Mouse (Mus musculus) lung, postnatal 0 days (tissue): ENCODE data around the gene Pla2g1b. TPM values are rescaled to one million over a fixed set of nuclear protein-coding genes. Genes with fewer than 3 reads are reported as not detected.
A peak's percentile ranks its signal among the peaks of the same experiment; 100 is the strongest.
"Not testable (repeated sequence)": the region's sequence is repeated elsewhere in the genome, so short reads cannot be mapped to it uniquely, and the experiment has no call there.

Experiments
- ATAC-seq: fragments of 200-750 bp; cut with Nextera tagmentation; 2 replicates; pipeline ENCODE4 v1.8.0; 2017; ENCODE audit warnings: moderate library complexity
- DNase-seq: peaks from one replicate; pipeline ENCODE4 v3.0.0-alpha.2; 2016; ENCODE audit warnings: low spot score
- H3K27ac ChIP-seq: fragments of 300-500 bp; sonication (generic); 2 replicates; pipeline ENCODE4 v1.5.1; 2014; ENCODE audit warnings: antibody characterized with exemption, mild to moderate bottlenecking, low read length, mixed read lengths
- H3K27me3 ChIP-seq: fragments of 300-500 bp; sonication (generic); replicated peaks from 2 replicates; pipeline ENCODE4 v1.6.1; 2014; ENCODE audit warnings: low read length, mixed read lengths; ENCODE audit not compliant: insufficient read depth
- H3K36me3 ChIP-seq: fragments of 300-500 bp; sonication (generic); 2 replicates; pipeline ENCODE4 v1.6.1; 2014; ENCODE audit warnings: low read length, mixed read lengths; ENCODE audit not compliant: insufficient read depth
- H3K4me1 ChIP-seq: fragments of 300-500 bp; sonication (generic); 2 replicates; pipeline ENCODE4 v1.6.1; 2014; ENCODE audit warnings: antibody characterized with exemption, low read depth, low read length, mixed read lengths; ENCODE audit not compliant: insufficient read depth
- H3K4me2 ChIP-seq: fragments of 300-500 bp; sonication (generic); replicated peaks from 2 replicates; pipeline ENCODE4 v1.6.1; 2014; ENCODE audit warnings: low read depth, mild to moderate bottlenecking, low read length, moderate library complexity, mixed read lengths
- H3K4me3 ChIP-seq: fragments of 300-500 bp; sonication (generic); 2 replicates; pipeline ENCODE4 v1.5.1; 2014; ENCODE audit warnings: low read depth, low read length
- H3K9ac ChIP-seq: fragments of 300-500 bp; sonication (generic); replicated peaks from 2 replicates; pipeline ENCODE4 v1.6.1; 2014; ENCODE audit warnings: low read depth, mild to moderate bottlenecking
- H3K9me3 ChIP-seq: fragments of 300-500 bp; sonication (generic); 2 replicates; pipeline ENCODE4 v1.6.1; 2016; ENCODE audit warnings: low read length, mixed read lengths
- CTCF ChIP-seq: IDR thresholded peaks from 2 replicates; pipeline ENCODE4 v1.5.1; 2016; ENCODE audit warnings: antibody characterized with exemption, mild to moderate bottlenecking
- EP300 ChIP-seq: IDR thresholded peaks from 2 replicates; pipeline ENCODE4 v1.6.1; 2016; ENCODE audit warnings: antibody characterized with exemption, mild to moderate bottlenecking, control low read depth
- WGBS: fragments of 180-500 bp; shearing (Covaris S2); extraction: QIAGEN DNeasy Blood & Tissue Kit; methylation state at CpG from one replicate; pipeline ENCODE4 v1.1.7; 2014; 5-methylcytosine and 5-hydroxymethylcytosine counted together
- polyA plus RNA-seq: library from polyadenylated mRNA; unstranded; fragments of >200 nt; fragmentation: Nextera tagmentation; extraction: Ambion mirVana; gene quantifications from 2 replicates; pipeline ENCODE4 v1.2.1, GENCODE M21; 2015

Pla2g1b gene
- polyA plus RNA-seq, 1 experiment from 2014 or later: 71.7 TPM

DNA sequence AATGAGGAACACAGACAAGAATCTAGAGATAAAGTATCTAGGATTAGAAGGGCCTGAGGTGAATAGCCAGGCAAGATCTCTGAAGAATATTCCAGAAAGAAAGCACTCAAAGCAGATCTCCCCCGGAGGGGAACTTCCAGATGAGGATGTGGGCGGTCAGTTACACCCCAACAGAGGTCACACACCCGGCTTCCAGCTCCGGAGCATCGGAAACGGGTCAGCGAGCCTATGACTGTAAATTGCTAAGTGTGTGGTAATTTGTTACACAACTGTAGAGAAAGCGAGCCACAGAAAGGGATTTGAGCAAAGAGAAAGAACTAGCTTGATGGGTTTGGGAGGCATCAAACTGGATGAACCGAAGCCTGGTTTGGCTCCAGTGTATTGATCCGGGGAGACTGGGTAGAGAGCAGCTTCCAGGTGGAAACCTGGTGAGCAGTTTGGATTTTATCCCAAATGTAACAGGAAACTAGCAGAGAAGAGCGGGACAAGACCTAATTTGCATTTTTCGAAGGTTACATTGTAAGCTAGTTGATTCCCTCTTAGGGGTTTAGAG, 34.4 kb downstream of the Pla2g1b start:
- no peak overlapping the region for H3K27ac ChIP-seq
- no peaks in the 10 kb centered on the region for H3K27me3 ChIP-seq
- H3K4me3 ChIP-seq: no peak overlapping the region
- peak; percentile 65 for DNase-seq
- no peak for TF ChIP-seq CTCF
- TF ChIP-seq EP300: no peak
- no peaks in the 10 kb centered on the region for H3K9me3 ChIP-seq
- no peak overlapping the region for H3K4me2 ChIP-seq
- 71% methylated on average over 12 of the region's 12 CpGs for WGBS
- H3K36me3 ChIP-seq: no peaks in the 10 kb centered on the region
- no peaks in the 10 kb centered on the region for H3K4me1 ChIP-seq
- no peak overlapping the region for H3K9ac ChIP-seq
- ATAC-seq: peak; percentile 44; the same call in 1 of the 2 replicates

- 48% methylated on average over 12 of the region's 12 CpGs for WGBS
- H3K9ac ChIP-seq: no peak overlapping the region
- H3K4me2 ChIP-seq: no peak overlapping the region
- H3K4me1 ChIP-seq: no peaks in the 10 kb centered on the region
- no peak overlapping the region for H3K4me3 ChIP-seq
- ATAC-seq (no peak), DNase-seq (no peak)
- H3K9me3 ChIP-seq: no peaks in the 10 kb centered on the region
- H3K27me3 ChIP-seq: no peaks in the 10 kb centered on the region
- H3K27ac ChIP-seq: no peak overlapping the region
- no peaks in the 10 kb centered on the region for H3K36me3 ChIP-seq
- TF ChIP-seq CTCF (no peak), EP300 (no peak)
Observed at GRCm38 (mm10) chr5:115503035-115503434, 37.0 kb downstream of the Pla2g1b start.

DNA sequence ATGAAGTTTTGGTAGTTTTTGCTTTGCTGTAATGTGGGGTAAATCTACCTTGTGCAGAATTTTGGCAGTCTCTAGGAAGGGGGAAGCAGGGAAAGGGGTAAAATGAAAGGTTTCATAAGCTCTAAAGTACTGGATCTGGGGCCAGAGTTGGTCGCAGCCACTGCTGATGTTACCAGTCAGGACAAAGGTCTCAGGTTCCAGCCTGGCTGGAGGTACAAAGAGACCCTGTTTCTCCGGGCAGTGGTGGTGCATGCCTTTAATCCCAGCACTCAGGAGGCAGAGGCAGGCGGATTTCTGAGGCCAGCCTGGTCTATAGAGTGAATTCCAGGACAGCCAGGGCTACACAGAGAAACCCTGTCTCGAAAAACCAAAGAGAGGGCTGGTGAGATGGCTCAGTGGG, 39.6 kb downstream of the Pla2g1b start:
- not testable (repeated sequence) for H3K4me3 ChIP-seq, DNase-seq, H3K4me2 ChIP-seq, H3K9me3 ChIP-seq, H3K27me3 ChIP-seq, H3K36me3 ChIP-seq, H3K4me1 ChIP-seq, H3K9ac ChIP-seq, ATAC-seq, H3K27ac ChIP-seq
- whole genome bisulfite sequencing: 55% methylated on average over 4 of the region's 4 CpGs

DNA sequence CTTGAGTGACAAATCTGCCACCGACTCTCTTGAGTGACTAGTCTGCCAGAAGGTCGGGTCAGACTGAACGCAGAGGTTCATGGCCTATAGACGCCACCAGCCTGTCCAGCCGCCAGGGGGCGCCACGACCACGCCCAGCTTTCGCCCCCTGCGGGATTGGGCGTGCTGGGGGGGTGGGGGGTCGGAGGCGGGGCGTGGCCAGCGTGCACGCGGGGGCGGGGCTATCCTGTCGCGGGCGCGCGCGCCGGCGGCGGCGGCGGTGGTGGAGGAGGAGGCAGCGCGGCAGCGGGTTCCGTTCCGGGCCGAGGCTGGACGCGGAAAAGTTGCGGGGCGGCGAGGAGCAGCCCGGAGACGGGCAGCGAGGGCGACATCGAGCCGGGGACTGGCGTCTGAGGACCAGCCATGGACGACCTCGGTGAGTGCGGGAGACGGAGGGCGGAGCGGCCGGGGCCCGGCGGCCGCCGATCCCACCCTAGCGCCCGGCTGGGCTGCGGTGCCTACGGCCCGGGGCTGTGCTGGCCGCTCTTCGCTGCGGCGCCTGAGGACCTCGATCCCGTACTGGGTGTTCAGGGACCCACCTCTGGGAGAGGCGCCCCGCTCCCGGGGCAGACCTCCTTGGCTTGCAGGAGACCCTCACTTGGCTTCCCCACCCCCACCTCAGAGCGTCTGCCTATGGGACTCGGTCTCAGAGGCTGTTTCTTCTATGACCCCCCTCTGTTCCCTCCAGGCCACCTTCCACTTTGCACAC, 40.6 kb downstream of the Pla2g1b start, which contains the start of gene Pxn:
Gene Pxn (plus strand): TSS at position 223 of the 748 bp plus-strand sequence.
- Histone ChIP-seq H3K36me3 (no peaks in the 10 kb centered on the region), H3K9ac (peak within 1 kb of the TSS; percentile 92), H3K4me3 (peak within 1 kb of the TSS; percentile 95), H3K4me2 (peak within 1 kb of the TSS; percentile 85), H3K9me3 (no peaks in the 10 kb centered on the region), H3K27ac (peak within 1 kb of the TSS; percentile 83), H3K27me3 (no peaks in the 10 kb centered on the region), H3K4me1 (peaks cover 6% of the 10 kb centered on the region; the same call in 1 of the 2 replicates)
- TF ChIP-seq CTCF: peak; percentile 94
- TF ChIP-seq EP300: no peak
- WGBS: under 1% methylated on average over 28 of the region's 74 CpGs
- ATAC-seq: peak; percentile 90
- peak; percentile 91 for DNase-seq

DNA sequence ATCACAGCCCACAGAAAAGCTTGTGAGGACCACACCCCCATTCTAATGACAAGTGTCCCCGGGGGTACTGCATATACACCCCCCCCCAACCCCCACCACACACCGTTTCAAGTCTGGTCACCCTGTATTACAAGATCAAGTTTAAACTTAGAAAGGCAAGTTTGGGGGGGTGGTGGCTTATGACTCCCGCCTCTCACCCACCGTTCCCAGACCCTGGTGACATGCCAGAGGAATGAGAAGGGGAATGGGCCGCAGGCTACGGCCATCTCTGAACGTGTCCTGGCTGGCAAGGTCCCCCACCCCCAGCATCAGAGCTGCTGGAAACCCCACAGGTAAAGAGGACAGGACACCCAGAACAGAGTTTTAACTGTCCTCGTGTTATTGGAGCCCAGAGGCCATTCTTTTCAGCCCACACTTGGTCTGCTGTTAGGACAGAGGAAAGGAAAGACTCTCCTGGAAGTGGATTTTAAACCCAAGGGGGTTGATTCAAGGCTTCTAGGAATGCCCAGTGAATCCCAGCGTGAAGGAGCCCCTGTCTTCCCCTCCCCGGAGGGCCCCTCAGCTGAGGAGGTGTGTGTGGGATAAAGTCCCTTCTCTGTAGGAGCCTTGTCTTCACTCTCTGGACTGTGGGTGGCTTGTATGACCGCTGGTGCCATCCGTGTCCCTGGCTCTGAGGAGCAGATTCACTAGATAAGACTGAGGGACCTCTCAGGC, 41.4 kb downstream of the Pla2g1b start:
- WGBS: 4% methylated on average over 12 of the region's 12 CpGs
- DNase-seq: no peak
- Histone ChIP-seq H3K27me3 (no peaks in the 10 kb centered on the region), H3K36me3 (no peaks in the 10 kb centered on the region), H3K4me3 (peak overlapping the region; percentile 95), H3K4me2 (peak overlapping the region; percentile 85), H3K27ac (peak overlapping the region; percentile 83), H3K9me3 (no peaks in the 10 kb centered on the region), H3K4me1 (peaks cover 6% of the 10 kb centered on the region; the same call in 1 of the 2 replicates), H3K9ac (peak overlapping the region; percentile 92)
- TF ChIP-seq EP300 (no peak), CTCF (no peak)
- no peak for ATAC-seq
